Mouse (Mus musculus) liver, embryonic 14.5 days (tissue): ENCODE results near the gene Ascl5.
A peak's percentile ranks its signal among the peaks of the same experiment; 100 is the strongest.

Experiments used
- CTCF ChIP-seq: IDR thresholded peaks from 2 replicates; pipeline ENCODE4 v1.5.1; 2016; ENCODE audit warnings: antibody characterized with exemption, low read depth, control low read depth
- EP300 ChIP-seq: IDR thresholded peaks from 2 replicates; pipeline ENCODE4 v1.6.1; 2016; ENCODE audit warnings: antibody characterized with exemption, low read depth

GRCm38 (mm10) chr1:136007211-136008158 is 43.1 kb upstream of the Ascl5 start, which contains the start of gene Tmem9:
- TF ChIP-seq EP300 (no peak; the same call in 1 of the 2 replicates), CTCF (0 out of 2 replicates have a peak, but pooled peaks have one; percentile 38)
